Mouse (Mus musculus): Measurements from ENCODE around the gene Defb22. TPM values are rescaled to one million over a fixed set of nuclear protein-coding genes. Genes with fewer than 3 reads are reported as not detected.

Gene Defb22
- total RNA-seq (2023): not detected

DNA sequence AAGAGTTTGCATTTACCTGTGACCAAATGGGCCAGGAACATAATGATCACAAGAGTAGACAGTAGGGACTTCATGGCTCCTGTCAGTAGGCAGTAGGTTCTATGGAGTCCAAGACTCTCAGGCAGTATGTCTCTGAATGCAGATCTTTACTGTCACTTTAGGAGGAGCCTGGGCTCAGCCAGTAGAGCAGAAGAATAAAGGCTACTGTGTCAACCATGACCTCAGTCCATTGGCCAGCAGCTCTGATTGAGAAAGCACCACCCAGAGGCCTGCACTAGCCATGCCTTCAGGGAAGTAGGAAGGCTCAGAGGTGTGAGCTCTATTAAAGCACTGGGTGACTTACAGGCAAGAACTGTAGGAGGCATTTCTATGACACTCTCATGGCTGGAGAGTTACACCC is at the start of gene Defb22:
Gene Defb22 (minus strand): TSS at position 101 of the 400 bp plus-strand sequence.

DNA sequence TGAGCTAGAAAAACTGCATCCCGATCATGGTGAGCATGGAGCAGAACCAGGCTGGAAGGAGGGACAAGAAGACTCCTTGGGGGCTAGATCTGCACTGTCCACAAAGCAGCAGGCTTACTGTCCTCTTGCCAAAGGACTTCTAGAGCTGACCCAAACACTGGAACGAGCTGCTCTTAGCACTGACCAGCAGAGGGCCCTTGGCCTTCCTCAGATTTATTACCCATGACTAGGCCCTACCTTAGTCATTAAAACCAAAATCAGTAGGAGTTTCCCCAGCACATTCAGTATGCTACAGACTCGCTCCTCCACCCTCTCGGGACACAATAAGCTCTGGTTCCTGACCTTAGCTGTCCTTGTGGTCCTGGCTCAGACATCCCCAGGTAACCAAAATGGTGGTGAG is 28.0 kb upstream of the Defb22 start, which contains the start of gene Defb28:
Gene Defb28 (plus strand): TSS at position 275 of the 400 bp plus-strand sequence.

DNA sequence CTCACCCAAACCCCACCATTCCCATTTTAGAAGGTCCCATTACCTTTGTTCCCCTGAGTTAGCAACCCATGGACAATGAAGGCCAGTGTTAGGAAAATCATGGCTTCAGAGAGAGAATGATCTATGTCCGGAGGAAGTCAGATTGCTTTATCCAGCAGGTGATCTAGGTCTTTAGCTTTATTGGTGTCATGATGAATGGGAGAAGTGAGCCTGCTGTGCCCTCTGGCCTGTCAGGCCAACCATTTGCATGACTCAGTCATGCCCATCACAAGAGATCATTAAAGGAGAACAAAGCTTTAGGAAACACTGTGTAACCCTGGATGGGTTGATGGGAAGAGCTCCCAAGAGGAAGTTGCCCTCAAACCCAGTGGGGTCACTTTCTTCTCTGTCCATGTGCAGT is 21.7 kb upstream of the Defb22 start, which contains the start of gene Defb26:
Gene Defb26 (minus strand): TSS at position 101 of the 400 bp plus-strand sequence.

DNA sequence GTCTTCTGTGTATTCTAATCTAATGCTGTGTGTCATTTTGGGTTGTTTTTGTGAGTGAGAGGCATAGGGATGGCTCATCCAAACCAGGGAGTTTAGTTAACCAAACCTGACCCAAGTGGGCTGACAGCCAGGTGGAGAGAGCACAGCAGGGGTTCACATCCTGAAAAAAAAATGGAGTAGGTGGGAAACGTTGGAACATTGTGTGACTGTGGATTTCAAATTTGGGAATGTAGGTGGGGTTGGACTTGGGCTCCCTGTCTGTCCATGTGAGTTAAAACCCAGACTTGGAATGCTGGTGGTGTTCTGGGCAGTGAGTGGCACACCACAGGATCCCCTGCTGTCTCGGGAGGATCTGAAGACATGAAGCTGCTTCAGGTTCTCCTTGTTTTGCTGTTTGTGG is 13.2 kb downstream of the Defb22 start, which contains the start of gene Defb20:
Gene Defb20 (plus strand): TSS at position 301 of the 400 bp plus-strand sequence.

DNA sequence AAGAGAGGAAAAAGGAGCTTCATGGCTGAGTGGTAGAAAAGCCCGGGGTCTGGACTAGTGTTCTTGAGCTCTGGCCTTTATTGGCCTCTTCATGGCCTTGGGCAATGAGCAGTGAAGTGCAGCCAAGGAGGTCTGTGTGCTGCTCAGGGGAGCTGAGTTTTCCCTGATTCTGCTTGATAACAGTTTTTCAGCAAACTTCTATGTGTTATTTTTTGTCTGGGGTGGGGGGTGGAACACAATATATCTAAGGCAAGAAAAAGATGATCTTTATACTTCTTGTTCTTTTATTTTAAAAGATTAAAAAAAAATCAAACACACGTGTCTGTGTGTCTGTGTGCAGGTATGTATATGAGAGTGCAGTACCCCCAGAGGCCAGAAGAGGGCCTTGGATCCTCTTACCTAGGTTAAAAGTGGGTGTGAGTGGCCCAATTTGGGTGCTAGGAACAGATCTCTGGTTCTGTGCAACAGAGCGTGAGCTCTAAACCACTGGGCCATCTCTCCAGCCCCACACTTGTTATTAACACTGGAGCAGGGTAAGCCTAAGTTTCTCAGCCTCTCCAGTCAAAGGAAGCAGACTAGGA is 25.3 kb downstream of the Defb22 start, which contains the start of gene Defb23:
Gene Defb23 (minus strand): TSS at position 51 of the 581 bp plus-strand sequence.

Other genes with a start within 250 kb of the Defb22 start
- gene Tbc1d20, start 196.3 kb downstream of the Defb22 start, total RNA-seq (2023): 55.5 TPM
- 215 TPM for gene Rbck1, start 157.5 kb downstream of the Defb22 start, total RNA-seq (2023)
- gene Trib3, start 146.1 kb downstream of the Defb22 start, total RNA-seq (2023): 20.3 TPM
- gene Nrsn2, start 113.5 kb downstream of the Defb22 start, total RNA-seq (2023): not detected
- gene Sox12, start 92.1 kb downstream of the Defb22 start, total RNA-seq (2023): 0.80 TPM
- gene Zcchc3, start 75.1 kb downstream of the Defb22 start, total RNA-seq (2023): 1.0 TPM
- not detected for gene 6820408C15Rik, start 74.6 kb downstream of the Defb22 start, total RNA-seq (2023)
- gene Defb23, start 25.5 kb downstream of the Defb22 start, total RNA-seq (2023): not detected
- gene Defb20, start 13.1 kb downstream of the Defb22 start, total RNA-seq (2023): not detected
- gene Defb26, start 21.6 kb upstream of the Defb22 start, total RNA-seq (2023): not detected
- gene Defb28, start 28.1 kb upstream of the Defb22 start, total RNA-seq (2023): not detected
- gene Defb29, start 50.0 kb upstream of the Defb22 start, total RNA-seq (2023): not detected
- gene Gm17416, start 79.2 kb upstream of the Defb22 start, total RNA-seq (2023): not detected
- gene Defb21, start 82.6 kb upstream of the Defb22 start, total RNA-seq (2023): not detected
- gene Defb19, start 90.2 kb upstream of the Defb22 start, total RNA-seq (2023): not detected
- gene Defb45, start 109.3 kb upstream of the Defb22 start, total RNA-seq (2023): not detected
- gene Defb36, start 114.2 kb upstream of the Defb22 start, total RNA-seq (2023): not detected
- gene Defb25, start 132.9 kb upstream of the Defb22 start, total RNA-seq (2023): not detected
- gene Rem1, start 136.8 kb upstream of the Defb22 start, total RNA-seq (2023): not detected
- gene H13, start 179.3 kb upstream of the Defb22 start, total RNA-seq (2023): 151 TPM
- 28.4 TPM for gene Mcts2, start 196.9 kb upstream of the Defb22 start, total RNA-seq (2023)
- gene Id1, start 246.1 kb upstream of the Defb22 start, total RNA-seq (2023): 2.8 TPM

Measured in CD4-positive naive resting alpha-beta T cell, adult 57 days (primary cell).